Comparison of ENCODE assay signal across 9 mouse cellular contexts in genomic region chr8:92847299-92847698, GRCm38 (mm10). TPM values are rescaled to one million over a fixed set of nuclear protein-coding genes. Genes with fewer than 3 reads are reported as not detected.
DNase-seq lines count a peak whose midpoint lies in the region; ATAC-seq and TF ChIP-seq lines count a peak whose summit lies in the region.
"Had no signal": no experiment of that assay in that cellular context is flagged by ENCODE, and none has a peak within 500 bp of the region (broad histone marks: within the 10 kb centered on the region; RNA-seq: fewer than 3 reads in every experiment).

No protein-coding gene starts in this region.

- H3K27me3 ChIP-seq in forebrain, embryonic 12.5 days, result no peaks in the 10 kb centered on the region
- no peaks in the 10 kb centered on the region for H3K27me3 ChIP-seq in forebrain, embryonic 15.5 days
- H3K27me3 ChIP-seq in hindbrain, embryonic 11.5 days (ENCODE audit: control insufficient read depth, insufficient read depth, low read length), result no peaks in the 10 kb centered on the region
- no peaks in the 10 kb centered on the region for H3K27me3 ChIP-seq in lung, postnatal 0 days (replicated peaks; ENCODE audit: insufficient read depth, low read length)

- H3K9me3 ChIP-seq in forebrain, embryonic 12.5 days, result no peaks in the 10 kb centered on the region
- no peaks in the 10 kb centered on the region for H3K9me3 ChIP-seq in forebrain, embryonic 15.5 days
- no peaks in the 10 kb centered on the region for H3K9me3 ChIP-seq in hindbrain, embryonic 11.5 days (ENCODE audit: control insufficient read depth, low read length)
- no peaks in the 10 kb centered on the region for H3K9me3 ChIP-seq in lung, postnatal 0 days (ENCODE audit: low read length)

- DNase-seq in brain, embryonic 14.5 days (ENCODE audit: low read depth), result peak; percentile 72
- DNase-seq in hindbrain, embryonic 11.5 days (ENCODE audit: low spot score), result no peak
- DNase-seq in lung, postnatal 0 days (ENCODE audit: low spot score), result peak; percentile 54
- DNase-seq in right cerebral cortex, adult 18-20 months, result no peak
- DNase-seq in spleen, postnatal 4 days (ENCODE audit: low spot score in 2 of 2), result no peak
- no peak for DNase-seq in thymus, adult 18-20 months

- no peak overlapping the region for H3K9ac ChIP-seq in forebrain, embryonic 12.5 days
- H3K9ac ChIP-seq in forebrain, embryonic 15.5 days (replicated peaks), result no peak overlapping the region
- no peak overlapping the region for H3K9ac ChIP-seq in hindbrain, embryonic 11.5 days (ENCODE audit: low read depth, low read length)
- H3K9ac ChIP-seq in lung, postnatal 0 days (replicated peaks; ENCODE audit: low read depth), result no peak overlapping the region

- H3K27ac ChIP-seq in forebrain, embryonic 12.5 days, result peak overlapping the region; percentile 54; the same call in 1 of the 2 replicates
- H3K27ac ChIP-seq in forebrain, embryonic 15.5 days (replicated peaks), result no peak overlapping the region; the same call in 1 of the 2 replicates
- peak overlapping the region; percentile 45; the same call in 1 of the 2 replicates for H3K27ac ChIP-seq in hindbrain, embryonic 11.5 days (ENCODE audit: low read depth, low read length)
- no peak overlapping the region for H3K27ac ChIP-seq in lung, postnatal 0 days (ENCODE audit: low read length)

- H3K4me1 ChIP-seq in forebrain, embryonic 12.5 days, result peaks cover 20% of the 10 kb centered on the region
- H3K4me1 ChIP-seq in forebrain, embryonic 15.5 days, result peaks cover 19% of the 10 kb centered on the region
- H3K4me1 ChIP-seq in hindbrain, embryonic 11.5 days (replicated peaks; ENCODE audit: control insufficient read depth, insufficient read depth, low read length), result 0 out of 2 replicates have a peak, but pooled peaks cover 2% of the 10 kb centered on the region
- peaks cover 10% of the 10 kb centered on the region; the same call in 1 of the 2 replicates for H3K4me1 ChIP-seq in lung, postnatal 0 days (ENCODE audit: insufficient read depth, low read depth, low read length)

- H3K4me3 ChIP-seq in forebrain, embryonic 12.5 days (replicated peaks), result no peak overlapping the region
- no peak overlapping the region for H3K4me3 ChIP-seq in forebrain, embryonic 15.5 days
- H3K4me3 ChIP-seq in hindbrain, embryonic 11.5 days (ENCODE audit: low read depth, low read length), result no peak overlapping the region
- no peak overlapping the region for H3K4me3 ChIP-seq in lung, postnatal 0 days (ENCODE audit: low read depth, low read length)

- TF ChIP-seq CTCF in brain, embryonic 14.5 days (IDR thresholded peaks at IDR 0.05; ENCODE audit: borderline replicate concordance, extremely low read depth, insufficient read depth, insufficient read length), result no peak
- TF ChIP-seq CTCF in lung, postnatal 0 days (IDR thresholded peaks at IDR 0.05), result no peak

- H3K4me2 ChIP-seq in forebrain, embryonic 12.5 days, result no peak overlapping the region
- no peak overlapping the region for H3K4me2 ChIP-seq in forebrain, embryonic 15.5 days (replicated peaks)
- H3K4me2 ChIP-seq in hindbrain, embryonic 11.5 days (replicated peaks; ENCODE audit: low read depth, low read length), result no peak overlapping the region
- H3K4me2 ChIP-seq in lung, postnatal 0 days (replicated peaks; ENCODE audit: low read depth, low read length), result peak overlapping the region; percentile 30; the same call in 1 of the 2 replicates

- ATAC-seq in forebrain, embryonic 12.5 days (ENCODE audit: low FRiP score), result peak; percentile 44; the same call in 1 of the 2 replicates
- ATAC-seq in forebrain, embryonic 15.5 days (replicated peaks), result no peak
- no peak for ATAC-seq in hindbrain, embryonic 11.5 days (ENCODE audit: low FRiP score)
- ATAC-seq in lung, postnatal 0 days, result peak; percentile 57

- TF ChIP-seq EP300 in lung, postnatal 0 days (IDR thresholded peaks at IDR 0.05), result no peak

- no peak for TF ChIP-seq POLR2A in brain, embryonic 14.5 days (IDR thresholded peaks at IDR 0.05; ENCODE audit: borderline replicate concordance, extremely low read depth, insufficient read depth, insufficient read length, poor library complexity, severe bottlenecking)

- 51% methylated on average over 9 of the region's 9 CpGs for WGBS in forebrain, embryonic 12.5 days
- 53% methylated on average over 9 of the region's 9 CpGs for WGBS in forebrain, embryonic 15.5 days
- 52% methylated on average over 9 of the region's 9 CpGs for WGBS in hindbrain, embryonic 11.5 days
- 14% methylated on average over 9 of the region's 9 CpGs for WGBS in lung, postnatal 0 days

- no peaks in the 10 kb centered on the region for H3K36me3 ChIP-seq in forebrain, embryonic 12.5 days (replicated peaks)
- no peaks in the 10 kb centered on the region for H3K36me3 ChIP-seq in forebrain, embryonic 15.5 days
- H3K36me3 ChIP-seq in hindbrain, embryonic 11.5 days (ENCODE audit: control insufficient read depth, insufficient read depth, low read length), result no peaks in the 10 kb centered on the region
- no peaks in the 10 kb centered on the region for H3K36me3 ChIP-seq in lung, postnatal 0 days (ENCODE audit: insufficient read depth, low read length)

RNA-seq across cellular contexts. Expression of gene Lpcat2, which starts 7.8 kb away (rescaled TPM):
- 4.6 and 4.9 TPM in 2 replicates for polyA plus RNA-seq in forebrain, embryonic 12.5 days (2016; fragmentation: Nextera tagmentation; extraction: Ambion mirVana)
- 4.0 and 7.7 TPM in 2 replicates for polyA plus RNA-seq in forebrain, embryonic 15.5 days (2015; fragmentation: Nextera tagmentation; extraction: Ambion mirVana)
- 6.7 and 7.0 TPM in 2 replicates for polyA plus RNA-seq in brain, embryonic 14.5 days (2012; rRNA removed)
- 3.8 and 5.8 TPM in 2 replicates for polyA plus RNA-seq in hindbrain, embryonic 11.5 days (2014; fragmentation: Nextera tagmentation; extraction: Ambion mirVana)
- polyA plus RNA-seq in lung, postnatal 0 days (2015; fragmentation: Nextera tagmentation; extraction: Ambion mirVana), result 7.6 and 9.4 TPM in 2 replicates

RNA-seq across cellular contexts. Expression of gene Mmp2, which starts 20.2 kb away (rescaled TPM):
- polyA plus RNA-seq in forebrain, embryonic 12.5 days (2016; fragmentation: Nextera tagmentation; extraction: Ambion mirVana), result 25.8 and 35.3 TPM in 2 replicates
- 11.5 and 12.2 TPM in 2 replicates for polyA plus RNA-seq in forebrain, embryonic 15.5 days (2015; fragmentation: Nextera tagmentation; extraction: Ambion mirVana)
- polyA plus RNA-seq in brain, embryonic 14.5 days (2012; rRNA removed), result 22.0 and 29.7 TPM in 2 replicates
- polyA plus RNA-seq in hindbrain, embryonic 11.5 days (2014; fragmentation: Nextera tagmentation; extraction: Ambion mirVana), result 73.7 and 80.9 TPM in 2 replicates
- 161 and 195 TPM in 2 replicates for polyA plus RNA-seq in lung, postnatal 0 days (2015; fragmentation: Nextera tagmentation; extraction: Ambion mirVana)

RNA-seq across cellular contexts. Expression of gene Capns2, which starts 53.9 kb away (rescaled TPM):
- 0.26 TPM in 1 of 2 replicates, not detected in the other for polyA plus RNA-seq in forebrain, embryonic 12.5 days (2016; fragmentation: Nextera tagmentation; extraction: Ambion mirVana)
- polyA plus RNA-seq in forebrain, embryonic 15.5 days (2015; fragmentation: Nextera tagmentation; extraction: Ambion mirVana), result 0.17 and 0.37 TPM in 2 replicates
- 1.2 and 2.6 TPM in 2 replicates for polyA plus RNA-seq in brain, embryonic 14.5 days (2012; rRNA removed)
- 0.25 TPM in 1 of 2 replicates, not detected in the other for polyA plus RNA-seq in hindbrain, embryonic 11.5 days (2014; fragmentation: Nextera tagmentation; extraction: Ambion mirVana)
- polyA plus RNA-seq in lung, postnatal 0 days (2015; fragmentation: Nextera tagmentation; extraction: Ambion mirVana), result 0.13 TPM in 1 of 2 replicates, not detected in the other
- polyA plus RNA-seq: C2C12 had no signal

Comparison
In these comparisons a context has a peak if more than half of its experiments do, and no peak if none do; other contexts are left out.
1. ATAC-seq: peak in forebrain, embryonic 12.5 days (single experiment) and lung, postnatal 0 days (single experiment); none in forebrain, embryonic 15.5 days (single experiment) and hindbrain, embryonic 11.5 days (single experiment).
2. H3K27ac ChIP-seq: peak in forebrain, embryonic 12.5 days (single experiment) and hindbrain, embryonic 11.5 days (single experiment); none in forebrain, embryonic 15.5 days (single experiment) and lung, postnatal 0 days (single experiment).
3. DNase-seq: peak in brain, embryonic 14.5 days (single experiment) and lung, postnatal 0 days (single experiment); none in hindbrain, embryonic 11.5 days (single experiment), right cerebral cortex, adult 18-20 months (single experiment), spleen, postnatal 4 days (0 of 2) and thymus, adult 18-20 months (0 of 2).